Mouse (Mus musculus): ENCODE results near the gene Carns1.

- no peak for TF ChIP-seq CTCF (IDR thresholded peaks at IDR 0.05; ENCODE audit: low read depth)
- TF ChIP-seq EP300 (IDR thresholded peaks at IDR 0.05; ENCODE audit: low read depth), result no peak
Measured at GRCm38 (mm10) chr19:4118350-4118749, 56.9 kb downstream of the Carns1 start.
